8 mouse cellular contexts compared by ENCODE assay signal in the genomic region with DNA sequence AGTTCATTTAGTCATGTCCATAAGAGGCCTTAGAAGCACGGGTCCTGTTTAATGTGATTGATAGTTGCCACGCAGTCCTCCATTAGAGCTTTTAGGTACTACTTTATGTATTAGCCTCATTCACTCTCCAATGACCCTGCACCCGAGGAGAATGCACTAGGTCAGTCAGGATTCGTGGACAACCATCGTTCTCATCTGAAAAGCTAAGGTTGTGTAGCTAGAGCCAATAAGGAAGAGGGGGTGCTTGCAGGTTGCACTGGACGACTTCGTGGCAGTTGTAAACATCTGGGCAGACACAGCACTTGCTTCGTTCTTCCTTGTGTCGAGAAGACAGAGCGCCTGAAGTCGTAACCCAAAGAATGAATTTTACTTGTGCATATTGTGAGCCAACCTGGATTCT. TPM values are rescaled to one million over a fixed set of nuclear protein-coding genes. Genes with fewer than 3 reads are reported as not detected.
DNase-seq lines count a peak whose midpoint lies in the region; ATAC-seq lines count a peak whose summit lies in the region.

No protein-coding gene starts in this region.

- no peaks in the 10 kb centered on the region for H3K9me3 ChIP-seq in intestine, embryonic 14.5 days (ENCODE audit: control insufficient read depth, low read length)
- no peaks in the 10 kb centered on the region for H3K9me3 ChIP-seq in midbrain, embryonic 13.5 days

- H3K4me2 ChIP-seq in intestine, embryonic 14.5 days (ENCODE audit: low read length), result peak overlapping the region; percentile 87
- H3K4me2 ChIP-seq in midbrain, embryonic 13.5 days (replicated peaks), result peak overlapping the region; percentile 91

- H3K9ac ChIP-seq in intestine, embryonic 14.5 days (ENCODE audit: low read length), result peak overlapping the region; percentile 88
- peak overlapping the region; percentile 98 for H3K9ac ChIP-seq in midbrain, embryonic 13.5 days (replicated peaks)

- peak overlapping the region; percentile 94 for H3K27ac ChIP-seq in intestine, embryonic 14.5 days (ENCODE audit: low read depth)
- peak overlapping the region; percentile 94 for H3K27ac ChIP-seq in midbrain, embryonic 13.5 days

- no peak for ATAC-seq in intestine, embryonic 14.5 days (replicated peaks; ENCODE audit: low FRiP score, low TSS enrichment, low read depth)
- ATAC-seq in midbrain, embryonic 13.5 days, result 0 out of 2 replicates have a peak, but pooled peaks have one; percentile 3

- peak; percentile 56 for DNase-seq in cerebellum, adult 11-12 months
- DNase-seq in cerebellum, adult 11 months, result no peak
- DNase-seq in urinary bladder, postnatal 25 days (ENCODE audit: low spot score), result peak; percentile 20
- no peak for DNase-seq in urinary bladder, adult 18-20 months (ENCODE audit: low spot score in 2 of 2)
- peak; percentile 71 for DNase-seq in intestine, embryonic 14.5 days (ENCODE audit: low spot score)
- no peak for DNase-seq in urinary bladder, adult 2 months (ENCODE audit: low spot score)
- no peak for DNase-seq in frontal cortex, adult 2 months (ENCODE audit: extremely low spot score in 1 of 2, low spot score in 1 of 2)

- WGBS in intestine, embryonic 14.5 days, result under 1% methylated on average over 11 of the region's 11 CpGs
- WGBS in midbrain, embryonic 13.5 days, result 1% methylated on average over 11 of the region's 11 CpGs

- H3K36me3 ChIP-seq in intestine, embryonic 14.5 days (ENCODE audit: control insufficient read depth, insufficient read depth, low read length), result no peaks in the 10 kb centered on the region
- no peaks in the 10 kb centered on the region for H3K36me3 ChIP-seq in midbrain, embryonic 13.5 days

- peaks cover 20% of the 10 kb centered on the region; the same call in 1 of the 2 replicates for H3K4me1 ChIP-seq in intestine, embryonic 14.5 days (replicated peaks; ENCODE audit: control insufficient read depth, insufficient read depth, low read length)
- H3K4me1 ChIP-seq in midbrain, embryonic 13.5 days (replicated peaks), result peaks cover 61% of the 10 kb centered on the region

- no peaks in the 10 kb centered on the region for H3K27me3 ChIP-seq in intestine, embryonic 14.5 days (replicated peaks; ENCODE audit: control insufficient read depth, insufficient read depth, low read length)
- H3K27me3 ChIP-seq in midbrain, embryonic 13.5 days, result no peaks in the 10 kb centered on the region

- H3K4me3 ChIP-seq in intestine, embryonic 14.5 days (ENCODE audit: low read depth, low read length), result peak overlapping the region; percentile 67
- H3K4me3 ChIP-seq in midbrain, embryonic 13.5 days (replicated peaks), result peak overlapping the region; percentile 99

RNA-seq across cellular contexts. Expression of a gene that starts 0.7 kb away (rescaled TPM):
- 50.1 and 65.4 TPM in 2 replicates for polyA plus RNA-seq in intestine, embryonic 14.5 days (2014; fragmentation: Nextera tagmentation; extraction: Ambion mirVana)
- polyA plus RNA-seq in midbrain, embryonic 13.5 days (2015; fragmentation: Nextera tagmentation; extraction: Ambion mirVana), result 34.9 and 48.3 TPM in 2 replicates
- polyA plus RNA-seq in urinary bladder, adult 2 months (2012; rRNA removed), result 55.6 and 63.2 TPM in 2 replicates
- 32.8 and 33.0 TPM in 2 replicates for polyA plus RNA-seq in frontal cortex, adult 2 months (2012; rRNA removed)

RNA-seq across cellular contexts. Expression of a gene that starts 1.5 kb away (rescaled TPM):
- polyA plus RNA-seq in intestine, embryonic 14.5 days (2014; fragmentation: Nextera tagmentation; extraction: Ambion mirVana), result 35.6 and 37.2 TPM in 2 replicates
- 41.5 and 49.8 TPM in 2 replicates for polyA plus RNA-seq in midbrain, embryonic 13.5 days (2015; fragmentation: Nextera tagmentation; extraction: Ambion mirVana)
- 37.5 and 46.6 TPM in 2 replicates for polyA plus RNA-seq in urinary bladder, adult 2 months (2012; rRNA removed)
- 48.1 and 49.1 TPM in 2 replicates for polyA plus RNA-seq in frontal cortex, adult 2 months (2012; rRNA removed)

RNA-seq across cellular contexts. Expression of a gene that starts 49.5 kb away (rescaled TPM):
- 94.3 and 103 TPM in 2 replicates for polyA plus RNA-seq in intestine, embryonic 14.5 days (2014; fragmentation: Nextera tagmentation; extraction: Ambion mirVana)
- 225 and 235 TPM in 2 replicates for polyA plus RNA-seq in midbrain, embryonic 13.5 days (2015; fragmentation: Nextera tagmentation; extraction: Ambion mirVana)
- 46.2 and 54.9 TPM in 2 replicates for polyA plus RNA-seq in urinary bladder, adult 2 months (2012; rRNA removed)
- polyA plus RNA-seq in frontal cortex, adult 2 months (2012; rRNA removed), result 223 and 253 TPM in 2 replicates

Comparison
In these comparisons a context has a peak if more than half of its experiments do, and no peak if none do; other contexts are left out.
1. DNase-seq: peak in cerebellum, adult 11-12 months (single experiment), urinary bladder, postnatal 25 days (single experiment) and intestine, embryonic 14.5 days (single experiment); none in cerebellum, adult 11 months (single experiment), urinary bladder, adult 18-20 months (0 of 2), urinary bladder, adult 2 months (single experiment) and frontal cortex, adult 2 months (0 of 2).